Mouse (Mus musculus) monocyte, adult 59 days (primary cell): ENCODE measurements around the gene Il2. TPM values are rescaled to one million over a fixed set of nuclear protein-coding genes. Genes with fewer than 3 reads are reported as not detected.

ENCODE experiments used
- total RNA-seq, 2 experiments: library from RNA; stranded (reverse); gene quantifications; one replicate each; pipeline ENCODE4 v1.2.4; 2023

Il2 gene
- total RNA-seq = not detected

GRCm38 (mm10) chr3:37125655-37126054, at the start of gene Il2:
Gene Il2, minus strand, starts transcription at chr3:37125959.

Other genes starting within 250 kb of the Il2 start
- not detected for gene Adad1, start 62.4 kb downstream of the Il2 start, total RNA-seq
- gene Il21, start 106.7 kb upstream of the Il2 start, total RNA-seq = not detected
- 1 to 10 TPM in 1 of 2 experiments, under 1 TPM in 1; 0.97 to 1.2 TPM for gene Bbs12, start 186.6 kb upstream of the Il2 start, total RNA-seq
- under 1 TPM in 1 of 2 experiments, not detected in 1; 0.30 TPM for gene Cetn4, start 186.7 kb upstream of the Il2 start, total RNA-seq
- under 1 TPM in 1 of 2 experiments, not detected in 1; 0.08 TPM for gene Fgf2, start 222.4 kb upstream of the Il2 start, total RNA-seq